Mouse (Mus musculus) heart, adult 9 months (tissue): ENCODE measurements around the gene Ap3s2.

Source experiments
- DNase-seq, 2 experiments: peaks; one replicate each; pipeline ENCODE4 v3.0.0; 2022; ENCODE audit warnings: low spot score in 2 of 2

Gene Ap3s2

DNA sequence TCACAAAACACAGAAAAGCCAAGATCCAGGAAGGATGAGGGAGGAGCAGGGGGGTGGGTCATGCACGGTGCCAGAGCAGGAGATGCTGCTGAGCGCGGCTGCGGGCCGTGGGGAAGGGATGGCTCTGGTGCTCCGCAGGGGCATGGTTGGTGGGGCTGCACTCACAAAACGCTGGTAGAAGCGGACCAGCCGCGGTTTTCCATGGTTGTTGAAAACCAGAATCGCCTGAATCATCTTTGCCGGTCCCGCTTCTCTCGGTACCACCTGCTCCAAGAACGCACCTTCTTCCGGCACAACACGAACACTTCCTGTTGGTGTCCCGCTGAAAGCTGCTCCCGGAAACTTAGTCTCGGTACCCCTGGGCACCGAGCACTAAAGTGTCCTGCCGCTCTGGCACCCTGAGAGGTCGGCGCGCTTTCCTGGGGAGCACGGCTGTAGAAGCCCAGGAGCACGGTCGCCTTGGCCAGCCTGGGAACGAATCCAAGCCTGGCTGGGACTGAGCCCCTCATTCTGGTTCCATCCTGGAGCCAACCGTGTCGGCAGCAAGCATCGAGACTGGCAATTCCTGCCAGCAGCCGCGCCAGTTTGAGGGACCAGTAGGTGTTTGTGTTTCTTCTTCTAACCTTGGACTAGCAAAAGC, at the start of gene Ap3s2:
TSS of gene Ap3s2 (minus strand) at position 306 of the 640 bp plus-strand sequence.
- peak; percentile 83 to 89 for DNase-seq

DNA sequence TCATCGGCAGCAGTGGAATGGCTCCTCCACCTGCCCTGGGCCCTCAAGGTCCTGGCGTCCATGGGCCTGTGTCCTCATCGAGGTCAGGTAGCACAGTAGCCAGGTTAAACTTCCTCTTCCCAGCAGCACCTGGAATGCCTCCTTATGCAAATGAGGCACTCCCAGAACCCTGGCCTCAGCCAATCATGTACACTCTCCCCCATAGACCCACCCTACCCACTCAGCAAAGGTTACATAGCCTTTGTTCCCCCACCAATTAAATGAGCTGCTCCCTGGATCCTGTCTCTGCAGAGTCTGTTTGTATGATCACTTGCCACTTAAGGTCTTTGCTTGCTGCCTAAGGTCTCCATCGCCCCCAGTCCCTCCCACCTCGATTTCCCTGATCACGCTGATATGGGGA, 47.9 kb upstream of the Ap3s2 start:
- DNase-seq, result no peak

DNA sequence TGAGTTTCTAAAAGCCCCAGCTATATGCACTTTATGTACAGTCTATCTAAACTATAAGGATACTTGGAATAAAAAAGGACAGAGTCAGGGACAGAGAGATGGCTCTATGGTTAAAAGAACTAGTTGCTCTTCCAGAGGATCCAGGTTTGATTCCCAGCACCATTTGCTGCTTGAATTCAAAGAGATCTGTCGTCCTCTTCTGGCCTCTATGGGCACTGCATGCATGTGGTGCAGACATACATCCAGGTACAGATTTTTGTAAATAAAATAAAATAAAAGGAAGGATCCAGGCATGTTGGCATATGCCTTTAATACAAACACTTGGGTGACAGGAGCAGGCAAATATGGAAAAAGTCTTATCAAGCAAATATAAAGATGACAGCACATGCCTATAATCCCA, 41.2 kb upstream of the Ap3s2 start:
- DNase-seq, result no peak

DNA sequence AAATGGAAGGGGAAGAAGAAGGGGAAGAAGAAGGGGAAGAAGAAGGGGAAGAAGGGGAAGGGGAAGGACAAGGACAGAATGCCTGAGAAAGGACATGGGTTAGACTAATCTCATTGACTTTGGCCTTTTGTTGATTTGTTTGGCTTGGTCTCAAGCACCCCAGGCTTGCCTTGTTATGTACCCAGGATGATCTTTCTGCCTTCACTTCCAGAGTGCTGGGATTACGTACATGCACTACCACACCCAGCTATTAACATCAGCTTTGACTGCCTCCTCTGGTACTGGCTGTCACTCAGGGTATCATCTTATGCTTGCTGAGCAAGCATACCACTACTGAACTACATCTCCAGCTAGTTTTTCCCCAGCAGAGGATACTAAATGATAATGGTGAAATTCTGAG, 35.7 kb upstream of the Ap3s2 start:
- DNase-seq, result no peak

DNA sequence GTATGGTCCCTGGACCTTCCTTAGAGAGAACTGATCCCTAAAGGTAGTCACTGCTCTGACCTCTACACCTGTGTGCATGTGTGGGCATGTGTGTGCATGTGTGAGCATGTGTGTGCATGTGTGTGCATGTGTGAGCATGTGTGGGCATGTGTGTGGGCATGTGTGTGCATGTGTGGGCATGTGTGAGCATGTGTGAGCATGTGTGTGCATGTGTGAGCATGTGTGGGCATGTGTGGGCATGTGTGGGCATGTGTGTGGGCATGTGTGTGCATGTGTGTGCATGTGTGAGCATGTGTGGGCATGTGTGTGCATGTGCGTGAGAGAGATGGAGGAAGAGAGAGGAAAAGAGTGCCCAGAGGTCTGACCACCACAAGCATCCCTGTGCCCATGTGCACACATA, 34.4 kb upstream of the Ap3s2 start:
- no peak for DNase-seq

DNA sequence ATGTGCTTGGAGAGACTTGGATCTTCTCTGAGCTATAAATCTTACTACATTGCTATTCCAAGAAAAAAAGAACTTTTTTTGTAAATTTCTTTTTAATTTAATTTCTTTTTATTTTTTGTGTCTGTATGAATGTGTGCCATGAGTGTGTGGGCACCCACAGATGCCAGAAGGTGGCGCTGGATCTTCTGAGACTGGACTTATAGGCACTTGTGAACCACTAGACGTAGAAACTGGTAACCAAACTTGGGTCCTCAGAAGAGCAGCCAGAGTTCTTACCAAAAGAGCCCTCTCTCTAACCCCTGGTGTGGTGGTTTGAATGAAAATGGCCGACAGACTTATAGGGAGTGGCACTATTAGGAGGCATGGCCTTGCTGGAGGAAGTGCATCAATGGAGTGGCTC, 30.6 kb upstream of the Ap3s2 start:
- DNase-seq, result no peak

DNA sequence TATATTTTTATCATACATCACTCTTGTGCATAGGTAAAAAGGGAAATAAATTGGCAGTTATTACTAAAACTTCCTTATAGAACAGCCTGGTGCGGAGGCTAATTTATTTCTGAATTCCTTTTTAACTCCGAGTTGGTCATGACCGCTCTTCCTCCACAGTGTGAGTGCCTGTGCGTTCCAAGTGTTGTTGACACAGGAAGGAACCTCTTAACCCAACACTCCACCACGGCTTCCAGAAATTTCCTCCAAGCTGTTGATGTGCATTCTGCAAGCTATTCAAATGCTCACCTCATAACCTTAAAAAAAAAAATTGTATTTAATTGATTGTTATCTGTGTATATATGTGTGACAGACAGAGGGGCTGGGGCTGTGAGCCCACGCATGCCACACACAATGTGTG, 29.8 kb upstream of the Ap3s2 start:
- no peak for DNase-seq

DNA sequence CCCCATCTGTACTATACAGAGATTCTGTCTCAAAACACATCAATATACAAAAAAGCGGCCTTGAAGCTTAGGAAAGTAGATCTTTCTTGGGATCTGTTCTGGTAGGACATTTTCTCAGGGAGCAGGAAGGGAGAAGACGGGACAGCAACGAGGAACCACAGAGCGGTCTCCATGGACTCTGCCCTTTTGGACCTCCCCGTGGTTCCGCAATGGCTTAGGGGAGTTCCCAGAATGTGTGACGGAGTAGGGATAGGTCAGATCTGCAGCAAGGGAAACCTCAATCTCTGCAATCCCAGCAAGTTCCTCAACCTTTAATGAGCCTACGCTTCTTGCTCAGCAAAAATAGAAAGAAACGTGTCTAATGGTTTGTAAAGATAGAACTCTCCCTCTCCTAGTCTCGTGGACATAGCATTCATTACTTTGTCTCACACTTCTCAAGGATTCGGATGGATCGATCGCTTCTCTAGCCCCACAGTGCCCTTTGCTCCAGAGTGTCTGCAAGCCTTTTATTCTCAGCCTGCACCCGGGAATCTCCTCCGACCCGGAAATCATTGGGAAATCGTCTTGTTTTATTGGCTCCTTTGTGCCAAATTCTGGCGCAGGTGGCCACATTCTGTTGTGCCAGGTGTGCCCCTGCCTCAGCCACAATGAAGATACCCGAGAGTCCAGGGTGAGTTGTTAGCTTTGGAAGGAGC, 15.2 kb upstream of the Ap3s2 start:
- peak; percentile 68 to 69 for DNase-seq

DNA sequence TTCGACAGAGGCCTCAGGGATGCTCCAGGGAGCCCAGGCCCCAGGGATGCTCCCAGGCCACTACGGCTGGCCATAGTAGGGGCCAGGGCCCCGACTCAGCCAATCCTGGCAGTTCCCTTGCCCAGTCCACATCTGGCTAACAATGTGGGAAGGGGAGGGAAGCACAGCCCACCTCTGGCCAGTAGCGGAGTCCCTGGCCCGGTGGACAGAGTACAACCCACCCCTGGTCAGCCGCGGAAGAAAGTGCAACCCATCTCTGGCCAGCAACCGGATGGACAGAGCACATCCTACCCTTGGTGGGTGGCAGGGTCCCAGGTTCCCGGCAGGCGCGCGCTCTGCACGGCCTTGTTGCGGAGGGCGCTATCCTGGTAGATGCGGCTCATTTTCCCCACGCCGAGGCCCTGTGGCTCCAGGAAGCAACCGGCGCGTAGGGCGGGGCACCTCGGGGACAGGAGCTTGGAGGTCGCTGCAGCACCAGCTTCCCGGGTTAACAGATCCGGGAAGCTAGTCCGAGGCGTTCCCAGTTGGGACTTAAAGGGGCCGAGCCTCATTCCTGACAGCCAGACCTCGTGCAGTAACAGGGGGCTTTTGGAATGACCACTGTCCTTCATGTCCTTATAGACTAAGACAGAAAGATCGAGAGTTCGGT, 14.5 kb upstream of the Ap3s2 start, which contains the start of gene Arpin:
TSS of gene Arpin (minus strand) at position 498 of the 649 bp plus-strand sequence.
- peak; percentile 79 to 84 for DNase-seq

DNA sequence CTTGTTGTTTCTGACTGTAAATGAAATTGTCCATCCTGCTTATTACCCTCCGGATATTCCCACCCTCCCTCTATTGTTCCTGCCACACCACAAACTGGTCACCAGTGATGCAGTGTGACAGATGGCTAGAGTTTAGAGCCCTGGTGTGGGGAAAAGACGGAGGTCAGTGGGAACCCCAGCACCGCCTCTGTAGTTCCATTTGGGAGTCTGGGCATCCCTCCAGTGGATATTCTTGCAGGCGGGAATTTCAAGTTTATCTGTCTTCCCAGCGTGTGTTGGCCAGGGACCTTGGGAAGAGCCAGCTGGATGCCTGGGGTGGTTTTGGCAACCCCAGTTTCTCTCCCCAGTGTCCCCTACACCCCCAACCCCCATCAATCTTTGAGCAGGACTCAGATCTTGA, 14.0 kb upstream of the Ap3s2 start:
- peak; percentile 37 to 47 for DNase-seq

DNA sequence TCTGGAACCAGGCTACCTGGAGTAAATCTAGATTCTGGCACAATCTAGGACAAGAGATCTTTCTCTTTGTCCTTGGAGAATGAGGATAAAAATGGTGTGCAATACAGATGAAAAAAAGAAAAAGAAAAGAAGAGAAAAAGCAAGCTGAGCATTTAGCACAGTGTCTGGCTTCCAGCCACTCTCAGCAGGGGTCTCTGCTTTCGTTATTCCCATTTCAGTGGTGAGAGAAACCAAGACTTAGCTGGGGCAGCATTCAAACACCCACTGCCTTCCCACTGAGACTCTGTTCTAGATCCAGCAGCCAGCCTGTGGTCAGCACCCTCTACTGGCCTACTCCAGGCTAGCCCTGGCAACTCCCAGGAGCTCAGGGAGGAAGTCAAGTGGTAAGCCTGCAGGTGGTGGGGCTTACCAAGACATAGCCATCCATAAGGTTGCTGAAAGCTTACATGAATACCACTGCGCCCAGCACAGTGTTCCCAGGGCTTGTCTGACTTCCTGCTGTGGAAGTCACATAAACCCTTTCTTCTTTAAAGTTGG, 8.1 kb upstream of the Ap3s2 start:
- no peak for DNase-seq

DNA sequence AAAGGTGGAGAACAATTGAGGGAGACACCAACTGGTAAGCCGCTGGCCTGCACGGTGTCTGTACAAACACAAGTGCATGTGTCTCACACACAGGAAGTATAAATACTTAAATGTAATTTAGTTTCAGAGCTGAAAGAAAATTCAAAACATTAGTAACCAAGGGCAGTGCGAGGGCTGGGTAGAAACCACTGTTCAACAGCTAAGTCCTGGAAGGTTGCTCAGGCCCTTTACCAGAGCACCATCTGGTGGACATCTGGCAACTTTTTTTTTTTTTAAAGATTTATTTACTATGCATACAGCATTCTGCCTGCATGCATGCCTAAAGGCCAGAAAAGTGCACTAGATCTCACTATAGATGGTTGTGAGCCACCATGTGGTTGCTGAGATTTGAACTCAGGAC, 5.9 kb downstream of the Ap3s2 start:
- DNase-seq, result no peak

DNA sequence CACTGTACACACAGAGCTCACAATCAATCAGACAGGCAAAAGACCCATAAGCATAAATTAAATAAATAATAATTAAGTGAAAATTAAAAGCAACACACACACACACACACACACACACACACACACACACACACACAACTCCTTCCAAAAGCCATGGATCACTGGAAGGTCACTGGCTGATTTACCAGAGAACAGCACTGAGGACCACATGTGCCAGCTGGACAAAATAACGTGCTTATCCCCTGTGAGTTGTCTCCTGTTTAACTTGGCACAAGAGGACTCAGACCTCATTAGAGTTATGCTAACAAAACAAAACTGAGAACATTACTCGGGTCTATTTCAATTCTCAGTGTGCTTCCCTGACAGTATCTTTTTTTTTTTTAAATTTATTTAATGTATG, 13.1 kb downstream of the Ap3s2 start:
- DNase-seq, result peak; percentile 67 to 73

DNA sequence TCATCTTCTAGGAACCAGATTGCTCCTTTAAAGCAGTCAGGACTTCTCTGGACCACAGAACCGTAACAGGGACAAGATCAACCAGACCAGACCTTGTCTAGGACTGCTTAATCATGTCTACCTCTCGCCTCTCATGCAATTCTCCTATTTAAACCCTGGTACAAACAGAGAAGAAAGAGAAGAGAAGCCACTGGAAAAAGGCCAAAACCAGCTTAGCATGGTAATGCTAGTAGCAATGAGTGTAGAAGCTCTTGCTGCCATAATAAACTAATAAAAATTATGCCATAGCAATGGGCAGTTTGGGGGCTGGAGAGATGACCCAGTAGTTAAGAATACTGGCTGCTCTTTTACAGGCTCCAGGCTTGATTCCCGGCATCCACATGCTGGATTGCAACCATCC, 13.5 kb downstream of the Ap3s2 start:
- DNase-seq, result no peak

DNA sequence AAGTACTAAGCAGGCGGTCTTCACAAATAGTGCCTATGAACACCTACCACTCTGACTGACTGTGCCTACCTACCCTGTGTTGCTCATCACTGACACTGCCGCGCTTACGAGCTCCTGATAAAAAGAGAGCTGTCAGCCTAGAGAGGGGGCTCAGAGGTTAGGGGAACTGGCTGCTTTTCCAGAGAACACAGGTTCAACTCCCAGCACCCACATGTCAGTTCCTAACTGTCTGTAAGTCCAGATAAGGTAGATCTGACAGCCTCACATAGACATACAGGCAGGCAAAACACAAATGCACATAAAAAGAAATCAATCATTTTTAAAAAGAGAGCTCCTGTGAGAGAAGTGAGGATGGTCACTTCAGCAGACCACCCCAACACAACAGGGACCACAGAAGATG, 15.3 kb downstream of the Ap3s2 start:
- no peak for DNase-seq

DNA sequence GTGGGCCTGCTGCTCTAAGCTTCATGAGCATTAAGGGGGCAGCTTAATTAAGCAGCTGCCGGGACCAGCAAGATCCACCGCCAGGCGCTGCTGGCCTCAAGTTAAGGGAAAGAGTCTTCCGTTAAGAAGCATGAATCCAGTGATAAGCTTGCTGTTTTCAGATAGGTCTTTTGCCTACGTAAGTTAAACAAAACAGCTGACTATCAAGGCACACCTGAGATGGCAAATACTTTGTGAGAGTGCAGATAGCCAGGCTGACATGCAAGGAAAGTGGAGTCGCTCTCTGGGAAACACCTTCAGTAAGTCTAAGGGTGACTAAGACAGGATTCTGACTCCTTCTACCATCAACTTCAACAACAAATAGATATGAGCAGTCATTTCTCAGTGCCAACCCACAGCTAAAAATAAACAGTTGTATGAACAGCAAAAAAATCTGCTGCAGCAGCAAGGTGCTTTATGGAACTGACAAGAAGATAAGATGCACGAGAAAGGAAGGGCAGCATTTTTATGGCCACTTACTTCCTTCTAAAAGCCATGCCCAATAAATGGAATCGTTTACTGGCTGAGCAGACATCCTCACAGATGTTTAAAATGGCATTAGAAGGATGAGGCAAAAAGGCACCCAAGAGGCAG, 17.2 kb downstream of the Ap3s2 start:
- no peak for DNase-seq

DNA sequence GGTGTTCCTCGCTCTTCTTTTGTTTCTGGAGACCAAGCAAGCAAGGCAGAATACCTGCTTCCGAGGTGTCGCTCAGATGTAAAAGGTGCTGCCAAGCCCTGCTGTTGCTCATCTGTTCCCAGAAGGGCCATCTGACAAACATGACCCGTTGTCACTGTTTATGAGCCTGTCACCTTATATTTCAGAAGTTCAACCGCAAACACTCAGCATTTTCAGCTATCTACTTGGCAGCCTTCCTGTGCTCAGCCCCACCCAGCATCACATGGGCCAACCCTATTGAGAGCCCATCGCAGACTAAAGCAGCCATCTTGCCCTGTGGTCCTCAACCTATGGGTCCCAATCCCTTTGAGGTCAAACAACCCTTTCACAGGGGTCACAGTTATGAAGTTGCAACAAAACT, 19.7 kb downstream of the Ap3s2 start:
- no peak for DNase-seq

DNA sequence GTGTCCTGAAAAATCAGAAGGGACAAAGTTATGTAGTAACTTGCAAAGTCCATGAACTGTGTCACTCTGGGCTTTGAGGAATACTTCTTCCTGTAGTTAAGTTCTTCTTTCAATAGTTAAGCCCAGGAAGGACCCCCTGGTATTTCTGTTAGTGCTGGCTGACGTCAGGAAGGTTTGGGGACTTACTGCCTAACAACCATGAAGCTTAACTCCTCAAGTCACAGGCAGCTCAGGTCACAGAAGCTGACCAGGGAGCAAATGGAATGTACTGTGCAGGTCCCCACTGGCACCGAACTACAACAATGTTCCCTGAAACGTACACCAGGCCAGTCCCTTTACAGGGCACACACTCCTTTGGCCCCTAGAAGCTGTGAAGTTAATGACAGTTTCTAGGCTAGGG, 25.2 kb downstream of the Ap3s2 start:
- DNase-seq, result no peak

DNA sequence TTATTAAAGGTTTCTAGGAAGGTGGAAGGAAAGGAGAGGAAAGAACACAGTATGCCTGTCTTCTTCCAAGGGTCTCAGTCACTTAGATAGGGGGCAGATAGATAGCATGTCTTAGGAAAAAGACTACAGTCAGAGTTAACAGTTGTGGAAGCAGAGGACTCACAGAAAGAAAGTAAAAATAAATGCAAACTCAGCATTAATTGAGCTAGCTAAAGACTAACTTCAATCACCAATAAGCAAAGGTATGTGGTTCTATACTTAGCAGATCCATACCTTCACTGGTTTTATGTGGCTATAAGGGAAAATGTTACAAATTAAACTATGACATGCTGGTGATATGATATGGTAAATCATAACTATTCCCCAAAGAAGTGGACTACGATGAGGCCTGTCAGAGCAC, 25.7 kb downstream of the Ap3s2 start:
- DNase-seq, result no peak

DNA sequence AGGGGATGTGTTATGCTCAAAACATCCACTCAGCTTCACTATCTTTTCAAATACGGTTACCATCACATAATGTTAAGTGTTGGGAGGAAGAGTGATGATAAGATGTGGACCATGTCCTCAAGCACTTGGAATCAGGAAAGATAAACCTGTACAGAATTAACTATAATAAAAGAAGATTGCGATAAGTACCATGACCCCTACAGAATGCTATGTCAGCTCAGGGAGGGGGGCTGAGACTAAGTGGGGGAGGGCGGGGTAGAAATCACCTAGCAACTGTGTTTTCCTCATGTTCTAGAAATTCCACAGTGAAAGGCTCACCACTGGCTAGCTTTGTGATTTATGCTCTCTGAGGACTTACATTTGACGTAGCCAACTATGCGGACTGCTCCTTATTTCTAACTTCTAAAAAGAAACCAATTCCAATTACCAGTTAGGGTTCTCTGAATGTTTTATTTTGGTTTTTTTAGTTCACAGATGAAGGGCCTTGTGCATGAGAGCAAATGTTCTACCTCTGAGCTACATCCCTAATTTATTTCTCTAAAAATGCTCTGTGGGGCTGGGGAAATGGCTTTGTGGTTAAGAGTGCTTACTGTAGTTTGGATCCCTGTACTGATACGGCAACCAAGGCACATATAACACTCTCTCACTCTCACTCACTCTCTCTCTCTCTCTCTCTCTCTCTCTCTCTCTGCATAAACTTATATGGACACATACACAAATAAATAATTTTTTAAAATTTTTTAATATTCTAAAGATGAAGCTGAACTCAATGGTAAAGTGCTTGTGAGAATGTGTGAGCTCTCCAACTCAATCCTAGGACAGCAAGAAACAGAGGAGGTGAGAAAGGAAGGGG, 27.6 kb downstream of the Ap3s2 start:
- peak in 1 of 2 experiments; percentile 36 for DNase-seq

DNA sequence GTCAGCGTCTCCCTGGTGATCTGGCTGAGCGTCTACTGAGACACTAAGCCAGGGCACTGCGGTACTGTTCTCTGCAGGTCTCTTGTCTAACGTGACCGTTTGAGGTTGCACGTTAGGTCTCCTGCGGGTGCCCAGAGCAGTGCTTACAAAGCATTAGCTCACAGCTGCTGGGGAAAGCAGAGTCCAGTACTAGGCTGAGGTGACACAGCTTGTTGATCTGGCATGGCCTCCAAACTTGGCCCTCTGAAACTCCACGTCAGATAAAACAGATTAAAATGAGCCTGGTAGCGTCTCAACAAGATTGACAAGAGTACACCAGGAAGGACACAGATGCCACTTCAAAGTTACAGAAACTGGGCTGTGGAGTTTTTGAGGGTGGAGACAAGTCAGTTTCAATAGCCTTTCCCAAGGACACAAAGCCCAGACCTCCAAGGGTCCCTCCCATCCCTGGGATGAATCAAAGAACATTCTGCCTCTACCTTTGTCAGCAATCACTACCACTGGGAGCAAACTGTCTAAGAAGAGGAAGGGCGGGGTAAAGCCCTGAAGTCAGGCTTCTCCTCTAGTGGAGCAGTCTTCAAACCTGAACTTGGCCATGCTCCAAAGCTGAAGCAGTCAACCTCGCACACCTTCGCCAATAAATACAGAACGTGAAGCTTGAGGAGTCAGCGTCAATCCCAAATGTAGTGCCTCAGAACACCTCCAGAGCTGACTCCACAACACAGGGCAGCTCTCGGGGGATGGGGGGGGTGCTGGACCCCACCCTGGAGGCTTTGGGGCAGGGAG, 29.8 kb downstream of the Ap3s2 start:
- DNase-seq, result no peak
